18 mouse cellular contexts compared by ENCODE assay signal in the genomic region with DNA sequence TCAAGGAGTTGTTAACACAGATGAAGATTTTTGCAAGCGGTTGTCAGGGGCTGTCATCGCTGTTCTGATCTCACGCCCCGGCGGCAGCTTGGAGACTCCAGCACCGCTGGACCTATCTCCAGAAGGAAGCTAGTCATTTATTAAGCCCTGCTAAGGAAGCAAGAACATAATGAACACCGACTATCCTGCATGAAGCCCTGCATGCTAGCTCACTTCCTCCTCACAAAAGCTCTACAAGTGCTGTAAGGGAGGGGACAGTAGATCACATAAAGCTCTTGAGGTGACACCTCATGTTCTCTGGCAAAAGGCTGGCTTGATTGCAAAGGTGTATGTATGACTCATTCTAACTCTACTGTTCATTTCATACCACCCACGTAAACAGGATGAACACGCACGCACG. TPM values are rescaled to one million over a fixed set of nuclear protein-coding genes. Genes with fewer than 3 reads are reported as not detected.
DNase-seq lines count a peak whose midpoint lies in the region; ATAC-seq lines count a peak whose summit lies in the region.
"Had no signal": no experiment of that assay in that cellular context is flagged by ENCODE, and none has a peak within 500 bp of the region (broad histone marks: within the 10 kb centered on the region; RNA-seq: fewer than 3 reads in every experiment).

No protein-coding gene starts in this region.

- H3K4me2 ChIP-seq in stomach, embryonic 16.5 days (ENCODE audit: low read depth, low read length): no peak overlapping the region
- H3K4me2 ChIP-seq: heart, embryonic 12.5 days; midbrain, embryonic 12.5 days had no signal

- ATAC-seq in stomach, embryonic 16.5 days (ENCODE audit: insufficient read depth, low FRiP score): no peak; the same call in 1 of the 2 replicates
- ATAC-seq: hindbrain, postnatal 0 days had no signal

- DNase-seq in lung, postnatal 25 days (ENCODE audit: low spot score): peak; percentile 13
- no peak for DNase-seq in lung, adult 18-20 months
- peak; percentile 89 for DNase-seq in induced T-regulatory cell, adult 2 months (ENCODE audit: low read depth)
- peak; percentile 34 for DNase-seq in kidney, postnatal 10 days
- DNase-seq in left cerebral cortex, adult 11 months (ENCODE audit: low spot score): no peak
- no peak for DNase-seq in embryonic facial prominence, embryonic 10.5 days (ENCODE audit: low spot score)
- DNase-seq in cerebellum, adult 8-10 months: no peak
- DNase-seq: cerebellum, postnatal 14 days; gastrocnemius, postnatal 25 days; heart, postnatal 36 days; right cerebral cortex, postnatal 25 days; thymus, adult 18-20 months had no signal

- no peak overlapping the region for H3K9ac ChIP-seq in stomach, embryonic 16.5 days (ENCODE audit: low read length)
- H3K9ac ChIP-seq: heart, embryonic 12.5 days; midbrain, embryonic 12.5 days had no signal

- no peaks in the 10 kb centered on the region for H3K9me3 ChIP-seq in stomach, embryonic 16.5 days (replicated peaks; ENCODE audit: control insufficient read depth, low read length)
- no peaks in the 10 kb centered on the region for H3K9me3 ChIP-seq in embryonic facial prominence, embryonic 10.5 days
- H3K9me3 ChIP-seq: heart, embryonic 12.5 days; midbrain, embryonic 12.5 days had no signal

- peak overlapping the region; percentile 10; the same call in 1 of the 2 replicates for H3K27ac ChIP-seq in stomach, embryonic 16.5 days (ENCODE audit: low read length)
- H3K27ac ChIP-seq in embryonic facial prominence, embryonic 10.5 days (replicated peaks): no peak overlapping the region
- H3K27ac ChIP-seq: hindbrain, postnatal 0 days; layer of hippocampus, adult 2 months; midbrain, embryonic 12.5 days had no signal

- WGBS in stomach, embryonic 16.5 days: 74% methylated on average over 11 of the region's 11 CpGs
- 95% methylated on average over 11 of the region's 11 CpGs for whole genome bisulfite sequencing in embryonic facial prominence, embryonic 10.5 days

- H3K4me1 ChIP-seq in stomach, embryonic 16.5 days (ENCODE audit: control insufficient read depth, insufficient read depth, low read length): no peaks in the 10 kb centered on the region
- H3K4me1 ChIP-seq in embryonic facial prominence, embryonic 10.5 days: peaks cover 4% of the 10 kb centered on the region
- H3K4me1 ChIP-seq: midbrain, embryonic 12.5 days had no signal

- no peak overlapping the region for H3K4me3 ChIP-seq in stomach, embryonic 16.5 days (replicated peaks; ENCODE audit: low read length)
- H3K4me3 ChIP-seq in embryonic facial prominence, embryonic 10.5 days: no peak overlapping the region
- H3K4me3 ChIP-seq: erythroblast, embryonic 14.5 days; heart, embryonic 12.5 days; layer of hippocampus, adult 2 months; midbrain, embryonic 12.5 days had no signal

- H3K27me3 ChIP-seq in stomach, embryonic 16.5 days (ENCODE audit: control insufficient read depth, insufficient read depth, low read length): no peaks in the 10 kb centered on the region
- H3K27me3 ChIP-seq in embryonic facial prominence, embryonic 10.5 days (replicated peaks; ENCODE audit: low read depth, poor library complexity, severe bottlenecking): no peaks in the 10 kb centered on the region
- H3K27me3 ChIP-seq: heart, embryonic 12.5 days; midbrain, embryonic 12.5 days had no signal

- no peaks in the 10 kb centered on the region for H3K36me3 ChIP-seq in stomach, embryonic 16.5 days (ENCODE audit: control insufficient read depth, insufficient read depth, low read length)
- no peaks in the 10 kb centered on the region for H3K36me3 ChIP-seq in embryonic facial prominence, embryonic 10.5 days (replicated peaks)
- H3K36me3 ChIP-seq: heart, embryonic 12.5 days; midbrain, embryonic 12.5 days had no signal

RNA-seq across cellular contexts. Expression of a gene that starts 7.8 kb away (rescaled TPM):
- 8.7 and 11.9 TPM in 2 replicates for polyA plus RNA-seq in stomach, embryonic 16.5 days (2015; fragmentation: Nextera tagmentation; extraction: Ambion mirVana)
- polyA plus RNA-seq in embryonic facial prominence, embryonic 10.5 days (2016; fragmentation: Nextera tagmentation; extraction: Ambion mirVana): 8.1 and 9.4 TPM in 2 replicates

Comparison
In these comparisons a context has a peak if more than half of its experiments do, and no peak if none do; other contexts are left out.
1. DNase-seq: peak in lung, postnatal 25 days (single experiment), induced T-regulatory cell, adult 2 months (single experiment) and kidney, postnatal 10 days (single experiment); none in lung, adult 18-20 months (0 of 2), left cerebral cortex, adult 11 months (single experiment), embryonic facial prominence, embryonic 10.5 days (single experiment) and cerebellum, adult 8-10 months (single experiment).